Mouse (Mus musculus) limb, embryonic 13.5 days (tissue): Measurements from ENCODE around the gene Megf11. TPM values are rescaled to one million over a fixed set of nuclear protein-coding genes. Genes with fewer than 3 reads are reported as not detected.

Experiments used
- ATAC-seq: fragments of 200-750 bp; cut with Nextera tagmentation; 2 replicates; pipeline ENCODE4 v1.8.0; 2017; ENCODE audit warnings: low read depth, moderate number of reproducible peaks, moderate TSS enrichment; ENCODE audit not compliant: low FRiP score
- H3K27ac ChIP-seq: fragments of 300-500 bp; sonication (generic); 2 replicates; pipeline ENCODE4 v1.5.1; 2015; ENCODE audit warnings: inconsistent platforms, mild to moderate bottlenecking, moderate library complexity
- H3K27me3 ChIP-seq: fragments of 300-500 bp; sonication (generic); 2 replicates; pipeline ENCODE4 v1.6.1; 2015; ENCODE audit warnings: mild to moderate bottlenecking, inconsistent platforms
- H3K36me3 ChIP-seq: fragments of 300-500 bp; sonication (generic); 2 replicates; pipeline ENCODE4 v1.6.1; 2015; ENCODE audit warnings: inconsistent platforms, mild to moderate bottlenecking, moderate library complexity
- H3K4me1 ChIP-seq: fragments of 300-500 bp; sonication (generic); 2 replicates; pipeline ENCODE4 v1.6.1; 2015; ENCODE audit warnings: inconsistent platforms
- H3K4me2 ChIP-seq: fragments of 300-500 bp; sonication (generic); replicated peaks from 2 replicates; pipeline ENCODE4 v1.6.1; 2015; ENCODE audit warnings: inconsistent platforms, mild to moderate bottlenecking, moderate library complexity
- H3K4me3 ChIP-seq: fragments of 300-500 bp; sonication (generic); 2 replicates; pipeline ENCODE4 v1.5.1; 2015; ENCODE audit warnings: moderate library complexity, mild to moderate bottlenecking, inconsistent platforms
- H3K9ac ChIP-seq: fragments of 300-500 bp; sonication (generic); 2 replicates; pipeline ENCODE4 v1.6.1; 2015; ENCODE audit warnings: mild to moderate bottlenecking, inconsistent platforms
- H3K9me3 ChIP-seq: fragments of 300-500 bp; sonication (generic); 2 replicates; pipeline ENCODE4 v1.6.1; 2016; ENCODE audit warnings: inconsistent platforms
- WGBS: fragments of 180-500 bp; shearing (Covaris S2); methylation state at CpG from one replicate; pipeline ENCODE4 v1.1.7; 2015; 5-methylcytosine and 5-hydroxymethylcytosine counted together
- polyA plus RNA-seq: library from polyadenylated mRNA; unstranded; fragments of >200 nt; fragmentation: Nextera tagmentation; extraction: Ambion mirVana; gene quantifications from 2 replicates; pipeline ENCODE4 v1.2.1, GENCODE M21; 2015

Gene Megf11
- polyA plus RNA-seq, 1 experiment from 2014 or later = 1.2 TPM

DNA sequence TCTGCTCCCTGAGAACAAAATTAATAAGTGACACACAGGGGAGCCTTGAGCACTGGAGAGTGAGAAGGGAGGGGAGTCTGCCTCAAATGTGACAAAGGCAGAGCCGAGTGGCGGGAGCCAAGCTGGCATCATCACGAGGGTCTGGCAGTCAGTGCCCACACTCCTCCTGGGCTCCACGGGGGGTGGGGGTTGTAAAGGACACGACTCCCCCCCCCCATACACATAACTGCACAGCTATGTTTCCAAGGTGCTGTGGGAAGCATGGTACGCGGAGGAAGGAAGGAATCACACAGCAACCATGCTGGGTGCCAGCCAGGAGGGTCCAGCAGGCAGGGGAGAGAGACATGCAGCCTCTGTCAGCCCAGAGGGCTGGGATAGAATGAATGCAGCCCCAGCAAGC, 170.2 kb downstream of the Megf11 start:
- WGBS = 67% methylated on average over 7 of the region's 7 CpGs
- H3K9me3 ChIP-seq = no peaks in the 10 kb centered on the region
- no peak overlapping the region for H3K27ac ChIP-seq
- H3K4me1 ChIP-seq = no peaks in the 10 kb centered on the region
- peaks cover 11% of the 10 kb centered on the region; the same call in 1 of the 2 replicates for H3K27me3 ChIP-seq
- no peak overlapping the region for H3K4me2 ChIP-seq
- ATAC-seq = no peak
- H3K9ac ChIP-seq = no peak overlapping the region
- H3K36me3 ChIP-seq = no peaks in the 10 kb centered on the region
- no peak overlapping the region for H3K4me3 ChIP-seq

DNA sequence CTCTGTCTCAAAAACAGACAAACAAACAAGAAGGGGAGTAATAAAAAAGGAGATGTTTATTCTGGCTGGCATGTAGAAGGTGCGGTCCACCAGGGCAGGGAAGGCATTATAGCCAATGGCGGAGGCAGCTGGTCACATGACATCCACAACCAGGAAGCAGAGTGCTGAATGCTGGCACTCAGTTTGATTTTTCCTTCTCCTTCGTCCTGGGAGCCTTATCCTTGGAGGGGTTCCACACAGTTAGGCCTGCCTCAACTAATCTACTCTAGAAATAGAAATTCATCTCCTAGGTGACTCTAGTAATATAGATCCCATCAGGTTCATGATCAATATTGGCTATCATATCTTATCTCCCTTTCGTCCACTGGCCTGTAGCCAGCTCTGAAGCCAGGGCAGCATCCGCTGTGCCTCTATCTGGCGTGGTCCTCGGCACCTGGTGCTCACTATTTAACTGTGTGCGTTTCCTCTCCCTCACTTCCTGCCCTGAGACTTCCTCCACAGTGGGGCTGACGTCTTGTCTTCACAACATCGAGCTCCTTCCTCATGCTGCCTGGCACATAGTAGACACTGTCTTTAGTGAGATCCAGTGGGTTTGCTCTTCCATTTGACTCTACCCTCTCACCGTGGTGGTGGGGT, 171.8 kb downstream of the Megf11 start:
- Histone ChIP-seq H3K9me3 (no peaks in the 10 kb centered on the region), H3K4me3 (no peak overlapping the region), H3K4me1 (peaks cover 7% of the 10 kb centered on the region), H3K27ac (no peak overlapping the region), H3K4me2 (no peak overlapping the region), H3K27me3 (peaks cover 11% of the 10 kb centered on the region; the same call in 1 of the 2 replicates), H3K9ac (no peak overlapping the region), H3K36me3 (no peaks in the 10 kb centered on the region)
- no peak for ATAC-seq
- 79% methylated on average over 11 of the region's 11 CpGs for WGBS

DNA sequence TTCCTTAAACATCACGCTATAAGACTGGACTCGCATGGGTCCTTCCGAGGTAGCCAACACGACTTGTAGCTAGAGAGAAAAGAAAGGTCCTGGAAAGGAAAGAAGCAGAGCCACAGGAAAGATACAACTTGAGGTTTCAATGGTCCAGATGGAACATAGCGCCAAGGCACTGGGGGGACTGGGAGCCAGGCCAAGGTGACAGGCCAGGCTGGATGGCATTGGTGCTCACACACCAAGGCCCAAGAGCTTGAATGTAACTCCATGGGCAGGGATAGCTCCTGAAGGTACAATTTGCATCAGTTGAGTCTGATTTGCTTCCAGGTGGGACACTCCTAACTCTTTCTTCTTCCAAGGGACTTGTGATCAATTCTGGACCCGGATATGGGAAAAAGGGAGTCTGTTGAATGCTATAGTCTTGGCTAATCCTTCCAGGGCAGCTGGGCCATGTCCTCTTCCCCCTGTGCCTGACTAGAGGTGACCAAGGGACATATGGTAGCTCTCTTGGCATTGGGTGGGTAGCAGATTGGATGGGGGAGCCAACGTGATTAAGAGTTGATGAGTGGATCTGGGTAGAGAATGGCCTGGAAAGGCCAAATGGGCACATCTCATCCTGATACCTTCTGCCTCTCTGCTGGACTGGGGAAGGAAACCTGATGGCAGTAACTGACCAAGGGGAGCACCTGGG, 172.6 kb downstream of the Megf11 start:
- Histone ChIP-seq H3K27me3 (peaks cover 11% of the 10 kb centered on the region; the same call in 1 of the 2 replicates), H3K9me3 (peaks cover 1% of the 10 kb centered on the region), H3K36me3 (no peaks in the 10 kb centered on the region), H3K4me2 (no peak overlapping the region), H3K4me1 (peaks cover 11% of the 10 kb centered on the region), H3K4me3 (no peak overlapping the region), H3K27ac (no peak overlapping the region), H3K9ac (no peak overlapping the region)
- ATAC-seq = no peak
- WGBS = 96% methylated on average over 7 of the region's 7 CpGs

DNA sequence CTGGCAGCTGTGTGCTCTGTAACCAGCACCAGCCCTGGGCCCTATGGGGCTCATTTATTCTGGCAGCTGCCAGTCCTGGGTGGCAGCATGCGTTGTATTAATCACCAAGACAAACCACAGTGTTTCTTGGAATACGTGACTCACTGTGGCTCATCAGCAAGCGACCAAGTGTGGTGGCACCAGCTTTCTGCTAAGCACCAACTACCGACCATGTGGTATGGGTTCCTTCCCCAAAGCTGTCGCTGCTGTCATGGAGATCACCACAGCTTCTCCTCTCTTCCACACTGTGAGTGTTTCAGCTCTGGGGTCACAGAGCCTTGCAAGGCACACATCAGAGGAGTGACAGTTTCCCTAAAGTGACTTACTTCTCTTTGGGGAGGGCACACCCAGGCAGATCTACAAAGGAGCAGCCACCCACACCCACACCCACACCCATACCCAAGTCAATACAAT, 178.9 kb downstream of the Megf11 start:
- whole genome bisulfite sequencing = 67% methylated on average over 5 of the region's 5 CpGs
- Histone ChIP-seq H3K4me3 (no peak overlapping the region), H3K4me2 (no peak overlapping the region), H3K4me1 (peaks cover 34% of the 10 kb centered on the region), H3K27me3 (peaks cover 10% of the 10 kb centered on the region; the same call in 1 of the 2 replicates), H3K9me3 (peaks cover 9% of the 10 kb centered on the region), H3K9ac (no peak overlapping the region), H3K27ac (no peak overlapping the region), H3K36me3 (no peaks in the 10 kb centered on the region)
- ATAC-seq = no peak

DNA sequence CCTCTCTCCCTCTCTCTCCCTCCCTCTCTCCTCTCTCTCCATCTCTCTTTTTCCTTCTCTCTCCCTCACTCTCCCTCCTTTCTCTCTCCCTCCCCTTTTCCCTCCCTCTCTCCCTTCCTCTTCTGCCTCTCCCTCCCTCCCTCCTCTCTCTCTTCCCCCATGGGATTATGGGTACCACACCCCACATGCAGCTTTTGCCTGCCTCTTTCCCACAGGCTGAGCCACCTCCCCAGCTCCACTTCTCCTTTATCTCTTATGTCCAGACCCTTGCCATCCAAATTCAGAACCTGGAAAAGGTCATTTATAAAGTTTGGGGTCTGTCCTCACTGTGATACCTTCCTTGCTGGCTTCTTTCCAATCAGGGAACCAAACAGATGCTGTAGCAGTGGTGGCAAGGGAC, 180.5 kb downstream of the Megf11 start:
- Histone ChIP-seq H3K27ac (no peak overlapping the region), H3K4me1 (peaks cover 37% of the 10 kb centered on the region), H3K4me2 (no peak overlapping the region)

DNA sequence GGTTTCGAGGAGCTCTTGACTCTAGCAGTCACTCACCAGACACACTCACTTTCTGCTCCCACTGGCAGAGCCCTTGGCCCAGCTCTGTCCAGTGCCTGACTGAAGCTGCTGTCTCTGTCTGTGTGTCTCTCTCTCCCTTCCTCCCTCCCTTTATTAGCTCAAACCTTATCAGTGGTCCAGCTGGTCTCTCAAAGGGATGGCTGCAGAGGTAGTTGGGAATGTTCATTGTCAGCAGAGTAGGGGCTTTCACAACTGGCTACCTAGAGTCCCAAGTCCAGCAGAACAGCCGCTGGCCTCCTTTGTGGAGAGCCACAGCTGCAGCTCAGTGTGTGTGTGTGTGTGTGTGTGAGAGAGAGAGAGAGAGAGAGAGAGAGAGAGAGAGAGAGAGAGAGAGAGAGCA, 180.9 kb downstream of the Megf11 start:
- H3K9ac ChIP-seq = no peak overlapping the region
- H3K27ac ChIP-seq = no peak overlapping the region
- WGBS = 40% methylated on average over 2 of the region's 2 CpGs
- H3K36me3 ChIP-seq = no peaks in the 10 kb centered on the region
- H3K4me2 ChIP-seq = no peak overlapping the region
- H3K4me1 ChIP-seq = peaks cover 37% of the 10 kb centered on the region
- no peak for ATAC-seq
- H3K9me3 ChIP-seq = peaks cover 9% of the 10 kb centered on the region
- peaks cover 14% of the 10 kb centered on the region; the same call in 1 of the 2 replicates for H3K27me3 ChIP-seq
- H3K4me3 ChIP-seq = no peak overlapping the region

More for the DNA sequence above, 180.5 kb downstream of the Megf11 start:
- no peak for ATAC-seq
- no peak overlapping the region for H3K9ac ChIP-seq
- no peak overlapping the region for H3K4me3 ChIP-seq
- H3K36me3 ChIP-seq = no peaks in the 10 kb centered on the region
- peaks cover 13% of the 10 kb centered on the region; the same call in 1 of the 2 replicates for H3K27me3 ChIP-seq
- peaks cover 9% of the 10 kb centered on the region for H3K9me3 ChIP-seq

DNA sequence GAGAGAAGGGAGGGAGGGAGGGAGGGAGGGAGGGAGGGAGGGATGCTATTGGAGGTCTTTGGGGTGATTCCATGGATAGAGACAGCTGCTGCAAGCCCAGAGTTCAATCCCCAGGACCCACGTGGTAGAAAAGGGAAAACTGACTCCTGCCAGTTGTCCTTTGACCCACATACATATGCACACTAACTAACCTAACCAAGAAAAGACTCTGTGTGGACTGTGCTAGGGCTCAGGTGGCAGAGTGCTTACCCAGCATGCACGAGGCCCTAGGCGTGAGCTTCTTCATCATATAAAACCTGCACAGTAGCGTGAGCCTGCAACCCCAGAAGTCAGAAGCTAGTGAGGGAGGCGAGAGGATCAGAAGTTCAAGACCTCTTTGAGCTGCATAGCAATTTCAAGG, 182.1 kb downstream of the Megf11 start:
- H3K9ac ChIP-seq = no peak overlapping the region
- 44% methylated on average over 5 of the region's 5 CpGs for WGBS
- ATAC-seq = no peak
- H3K4me2 ChIP-seq = no peak overlapping the region
- H3K27ac ChIP-seq = no peak overlapping the region
- H3K4me3 ChIP-seq = no peak overlapping the region
- peaks cover 14% of the 10 kb centered on the region; the same call in 1 of the 2 replicates for H3K27me3 ChIP-seq
- H3K4me1 ChIP-seq = peaks cover 32% of the 10 kb centered on the region
- H3K36me3 ChIP-seq = no peaks in the 10 kb centered on the region
- peaks cover 9% of the 10 kb centered on the region for H3K9me3 ChIP-seq

DNA sequence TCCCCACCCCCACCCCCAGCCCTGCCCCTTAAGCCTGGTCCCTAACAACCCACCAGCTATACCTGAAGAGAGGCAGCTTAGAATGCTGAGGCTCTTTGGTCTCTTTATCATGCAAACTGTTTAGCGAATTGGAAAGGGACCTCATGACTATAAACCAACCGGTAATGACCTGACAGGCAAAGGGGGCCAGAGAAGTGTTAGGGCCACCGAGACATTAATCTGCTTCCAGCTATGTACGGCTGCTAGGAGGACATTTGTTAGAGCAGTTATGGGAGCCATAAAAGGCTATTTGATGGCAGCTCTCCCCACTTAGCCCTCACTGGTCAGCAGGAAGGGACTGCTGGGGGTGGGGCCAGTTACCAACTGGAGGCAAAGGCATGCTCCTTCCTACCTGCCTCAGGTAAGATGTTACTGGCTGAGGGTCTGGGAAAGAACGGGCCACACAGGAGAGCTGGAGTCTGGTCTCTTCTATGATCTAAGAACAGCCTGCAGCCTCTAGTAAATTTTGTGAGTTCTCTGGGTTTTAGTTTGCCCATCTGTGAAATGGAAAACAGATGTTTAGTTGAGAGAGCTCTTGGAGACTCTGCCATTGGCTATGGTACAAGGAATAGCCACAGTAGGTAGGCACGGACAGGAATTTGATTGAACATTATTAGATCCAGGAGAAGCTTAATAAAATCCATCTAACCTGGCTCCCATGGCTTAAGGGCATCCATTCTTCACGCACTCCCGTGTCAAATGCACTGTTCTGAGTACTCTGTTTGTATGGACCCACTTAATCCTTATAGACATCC, 183.2 kb downstream of the Megf11 start:
- ATAC-seq = no peak; the same call in 1 of the 2 replicates
- H3K27me3 ChIP-seq = peaks cover 14% of the 10 kb centered on the region; the same call in 1 of the 2 replicates
- H3K27ac ChIP-seq = no peak overlapping the region
- H3K4me1 ChIP-seq = peaks cover 34% of the 10 kb centered on the region
- no peak overlapping the region for H3K4me3 ChIP-seq
- WGBS = 5% methylated on average over 8 of the region's 8 CpGs
- H3K9ac ChIP-seq = no peak overlapping the region
- 0 out of 2 replicates have a peak, but pooled peaks cover under 1% of the 10 kb centered on the region for H3K9me3 ChIP-seq
- no peaks in the 10 kb centered on the region for H3K36me3 ChIP-seq
- H3K4me2 ChIP-seq = peak overlapping the region; percentile 38

DNA sequence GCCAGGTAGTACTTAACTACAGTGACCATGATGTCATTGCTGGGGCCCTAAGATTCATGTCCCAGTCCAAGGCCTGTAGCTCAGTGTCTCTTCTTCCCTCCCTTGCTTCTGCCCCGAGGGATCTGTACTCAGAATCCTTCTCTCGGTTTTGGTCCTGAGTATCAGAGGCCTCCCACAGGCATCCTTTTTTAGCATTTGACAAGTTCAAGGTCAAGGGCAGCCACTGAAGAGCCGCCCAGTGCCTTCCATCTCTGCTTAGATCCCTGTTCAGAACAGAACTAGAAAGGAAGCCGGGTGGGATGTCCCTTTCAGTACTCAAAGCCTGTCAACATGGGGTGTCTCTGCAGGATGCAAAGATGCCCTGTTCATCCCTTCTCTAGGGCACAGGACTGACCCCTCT, 185.0 kb downstream of the Megf11 start:
- Histone ChIP-seq H3K27ac (no peak overlapping the region), H3K27me3 (peaks cover 14% of the 10 kb centered on the region; the same call in 1 of the 2 replicates), H3K4me2 (no peak overlapping the region), H3K36me3 (no peaks in the 10 kb centered on the region), H3K9ac (no peak overlapping the region), H3K4me1 (peaks cover 31% of the 10 kb centered on the region), H3K9me3 (0 out of 2 replicates have a peak, but pooled peaks cover 6% of the 10 kb centered on the region), H3K4me3 (no peak overlapping the region)
- no peak for ATAC-seq
- 67% methylated on average over 4 of the region's 4 CpGs for WGBS

DNA sequence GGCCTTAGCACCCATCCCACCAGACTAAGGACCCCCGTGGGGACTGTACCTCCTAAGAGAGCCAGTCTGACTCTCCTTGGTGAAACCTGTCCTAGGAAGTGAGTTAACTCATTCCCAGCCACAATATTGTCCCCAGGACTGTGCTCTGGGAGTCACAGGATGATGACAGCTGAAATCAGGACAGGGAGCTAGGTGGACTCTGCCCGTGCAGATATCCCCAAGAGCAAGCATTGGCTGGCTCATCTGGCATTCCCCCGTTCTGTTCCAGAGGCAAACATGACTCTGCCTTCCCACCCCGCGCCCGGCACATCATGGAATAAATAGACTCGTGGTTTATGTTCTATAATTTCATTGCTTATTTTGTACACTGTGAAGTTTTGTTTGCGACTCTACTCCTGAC, 185.7 kb downstream of the Megf11 start:
- H3K27me3 ChIP-seq = peaks cover 13% of the 10 kb centered on the region; the same call in 1 of the 2 replicates
- H3K36me3 ChIP-seq = no peaks in the 10 kb centered on the region
- H3K9ac ChIP-seq = no peak overlapping the region
- H3K27ac ChIP-seq = no peak overlapping the region
- H3K4me2 ChIP-seq = no peak overlapping the region
- 0 out of 2 replicates have a peak, but pooled peaks cover 6% of the 10 kb centered on the region for H3K9me3 ChIP-seq
- peaks cover 35% of the 10 kb centered on the region for H3K4me1 ChIP-seq
- no peak for ATAC-seq
- WGBS = 79% methylated on average over 8 of the region's 8 CpGs
- no peak overlapping the region for H3K4me3 ChIP-seq

DNA sequence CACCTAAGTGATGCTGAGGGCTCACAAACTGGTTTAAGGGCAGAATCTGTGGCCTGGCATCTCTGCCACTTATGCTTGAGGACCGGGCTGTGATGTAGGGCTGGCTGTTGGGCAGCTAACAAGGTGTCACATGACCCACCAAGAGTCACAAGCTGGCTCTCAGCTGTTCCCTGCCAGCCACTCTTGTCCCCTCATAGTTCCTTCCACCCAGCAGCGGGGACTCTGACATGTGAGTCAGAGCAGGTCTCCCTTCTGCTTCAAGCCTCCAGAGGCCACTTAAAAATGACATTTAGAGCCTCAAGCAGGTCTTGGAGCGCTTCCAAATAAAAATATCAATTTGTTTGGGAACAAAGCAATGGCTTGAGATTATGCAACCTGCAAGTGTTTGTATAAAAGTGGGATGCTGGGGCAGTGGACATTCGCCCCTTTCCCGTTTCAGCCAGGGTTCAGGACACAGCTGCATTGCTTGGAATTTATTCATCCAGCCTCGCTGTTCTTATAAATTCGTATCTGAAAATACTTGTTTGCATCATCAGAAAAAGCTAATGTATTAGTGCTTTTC, 187.3 kb downstream of the Megf11 start:
- Histone ChIP-seq H3K27me3 (0 out of 2 replicates have a peak, but pooled peaks cover 4% of the 10 kb centered on the region), H3K4me2 (no peak overlapping the region), H3K9ac (no peak overlapping the region), H3K9me3 (0 out of 2 replicates have a peak, but pooled peaks cover 6% of the 10 kb centered on the region), H3K4me3 (no peak overlapping the region), H3K4me1 (peaks cover 44% of the 10 kb centered on the region), H3K27ac (peak overlapping the region; percentile 2; the same call in 1 of the 2 replicates), H3K36me3 (no peaks in the 10 kb centered on the region)
- WGBS = 75% methylated on average over 7 of the region's 7 CpGs
- ATAC-seq = no peak
